Mouse (Mus musculus) left cerebral cortex, adult 11 months (tissue): ENCODE results near the gene Tmem131.

Source experiments
- DNase-seq: peaks from one replicate; pipeline ENCODE4 v3.0.0; 2022; ENCODE audit warnings: low spot score

The Tmem131 gene

DNA sequence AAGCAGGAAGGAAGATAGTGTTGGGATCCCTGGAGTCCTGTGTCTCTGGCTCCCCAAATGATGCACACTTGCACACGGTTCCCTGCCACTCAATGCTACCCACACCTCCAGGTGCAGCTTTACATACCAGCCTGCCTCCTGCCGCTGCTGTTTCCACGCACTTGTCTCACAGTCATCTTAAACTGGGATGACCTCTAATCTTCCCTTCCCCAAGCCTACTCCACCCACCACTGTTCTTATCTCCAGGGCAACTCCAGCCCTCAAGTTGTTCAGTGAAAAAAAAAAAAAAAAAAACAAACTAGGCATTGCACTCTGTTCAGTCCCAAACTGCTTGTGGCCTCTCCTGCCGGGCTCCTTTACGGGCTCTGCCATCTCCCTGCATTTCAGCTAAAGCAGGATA is at the start of gene Tmem131:
Gene Tmem131 (minus strand): TSS at position 14 of the 400 bp plus-strand sequence.
- no peak for DNase-seq

DNA sequence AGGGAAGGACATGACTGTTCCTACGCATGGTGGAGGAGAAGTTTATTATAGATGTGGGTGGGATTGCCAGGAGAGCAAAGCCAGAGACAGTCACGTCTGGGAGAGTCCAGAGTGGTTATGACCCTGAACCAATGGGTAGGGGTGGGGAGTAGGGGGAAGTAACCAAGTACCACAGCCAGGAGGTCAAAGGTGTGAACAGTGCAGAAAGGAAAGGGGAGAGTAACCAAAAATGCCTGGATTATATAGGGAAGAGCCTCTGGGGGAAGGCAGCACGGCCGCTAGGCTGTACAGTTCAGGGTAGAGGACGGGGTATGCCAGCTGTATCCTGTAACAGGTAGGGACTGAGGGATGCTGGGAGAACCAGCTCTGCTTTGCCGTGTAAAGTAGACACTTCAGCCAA is 45.1 kb upstream of the Tmem131 start:
- DNase-seq = no peak

DNA sequence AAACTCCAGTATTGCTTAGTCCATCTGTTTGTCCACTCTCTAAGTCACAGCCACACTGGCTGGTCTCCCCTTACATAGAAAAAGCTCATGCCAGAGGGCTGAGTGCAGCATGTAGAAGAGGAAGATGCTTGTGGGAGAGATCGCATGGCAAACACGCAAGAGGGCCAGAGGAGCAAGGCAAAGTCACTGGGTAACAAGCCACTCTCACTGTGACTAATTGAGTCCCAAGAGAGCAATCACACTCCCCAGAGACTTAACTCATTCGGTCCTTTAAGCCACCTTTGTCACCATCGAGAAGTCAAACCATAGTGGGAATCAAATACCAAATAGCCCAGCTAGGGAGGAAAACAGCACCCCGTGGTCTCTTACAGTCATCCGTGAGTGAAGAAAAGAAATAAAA is 44.7 kb upstream of the Tmem131 start:
- no peak for DNase-seq

DNA sequence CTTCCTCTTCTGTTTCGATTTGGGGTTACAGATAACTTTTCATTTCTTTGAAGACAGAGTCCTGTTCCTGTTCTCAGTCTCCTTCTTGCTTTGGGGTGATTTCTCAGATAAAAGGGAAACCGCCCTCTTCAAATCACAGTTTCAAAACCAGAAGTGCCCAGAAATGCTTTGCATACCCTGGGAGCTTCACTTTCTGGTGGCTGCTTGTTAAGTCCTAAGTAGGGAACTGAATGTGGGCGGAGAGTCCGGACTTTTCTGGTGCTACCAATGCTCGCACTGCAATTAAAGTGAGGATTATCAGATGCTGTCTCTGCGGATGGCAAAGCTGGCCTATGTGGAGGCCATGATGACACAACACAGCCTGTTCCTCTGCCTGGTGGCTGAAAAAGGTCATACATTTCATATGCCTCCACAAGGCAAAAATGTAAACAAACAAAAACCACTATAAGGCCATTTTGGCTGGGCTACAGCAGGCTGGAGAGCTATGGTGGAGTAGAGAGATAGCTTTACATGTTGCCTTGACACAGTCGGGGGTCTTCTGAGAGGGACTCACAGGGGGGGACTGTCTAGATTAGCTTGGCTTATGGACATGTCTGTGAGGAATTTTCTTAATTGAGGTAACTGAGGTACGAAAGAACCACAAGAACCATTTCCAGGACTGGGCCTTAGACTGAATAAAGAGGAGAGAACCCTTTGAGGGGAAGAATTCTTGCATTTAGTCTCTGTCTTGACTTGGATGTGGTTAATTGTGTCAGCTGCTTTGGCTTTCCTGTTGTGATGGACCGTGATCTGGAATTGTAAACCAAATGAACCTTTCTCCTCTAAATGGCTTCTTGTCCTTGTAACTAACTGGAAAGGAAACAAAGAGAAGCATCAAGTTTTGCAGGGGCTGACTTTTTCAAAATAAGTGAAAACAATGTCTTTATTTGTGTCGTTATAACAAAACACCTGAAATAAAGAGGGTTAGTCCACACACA is 44.0 kb upstream of the Tmem131 start:
- DNase-seq = no peak

DNA sequence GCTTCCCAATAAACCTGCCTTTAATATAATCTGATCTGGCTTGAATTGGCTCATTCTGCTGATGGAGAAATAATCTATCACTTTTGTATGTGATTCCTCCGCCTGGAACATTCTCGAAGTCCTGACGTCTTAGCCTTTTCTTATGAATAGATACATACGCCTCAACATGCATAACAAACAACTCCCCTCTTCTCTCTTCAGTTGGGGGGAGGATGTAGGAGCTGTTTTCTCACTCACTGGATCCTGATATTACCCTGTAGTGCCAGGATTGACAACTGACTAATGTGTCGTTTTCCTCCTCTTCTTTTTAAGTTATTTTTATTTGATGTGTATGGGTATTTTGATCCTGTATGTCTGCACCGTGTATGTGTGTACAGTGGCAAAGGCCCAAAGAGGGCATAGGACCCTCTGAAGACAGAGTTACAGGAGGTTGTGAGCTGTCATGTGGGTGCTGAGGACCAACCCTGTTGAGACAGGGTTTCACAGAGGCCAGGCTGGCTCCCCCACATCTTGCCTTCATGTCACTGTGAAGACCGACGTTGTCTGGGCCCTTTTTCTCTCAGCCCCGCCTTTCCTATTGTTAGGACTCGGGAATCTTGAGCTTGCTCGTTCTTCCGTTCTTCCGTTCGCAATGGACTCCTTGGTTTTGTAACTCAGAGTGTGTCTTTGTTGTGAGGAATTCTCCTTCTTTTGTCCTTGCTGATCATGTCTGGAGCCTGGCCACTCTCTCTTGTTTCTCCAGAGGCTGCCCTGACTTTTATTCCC is 43.1 kb upstream of the Tmem131 start:
- DNase-seq = no peak

DNA sequence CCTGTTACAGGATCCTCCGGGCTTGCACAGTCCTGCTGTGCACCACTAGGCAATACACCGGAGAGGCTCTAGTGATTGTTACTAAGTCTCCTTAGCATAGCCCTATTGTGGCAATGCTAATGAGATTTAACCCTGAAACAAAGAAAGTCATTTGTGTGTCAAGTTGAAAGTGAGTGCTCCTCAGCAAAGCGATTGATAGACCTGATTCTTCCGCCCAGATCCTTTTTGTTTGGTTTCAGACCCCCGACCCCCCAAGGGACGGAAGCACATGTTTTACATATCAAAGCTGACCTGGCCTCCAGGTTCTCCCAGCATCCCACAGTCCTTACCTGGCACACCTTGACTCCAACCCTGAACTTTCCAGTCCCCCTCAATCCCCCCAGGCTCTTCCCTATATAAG is 42.4 kb upstream of the Tmem131 start:
- DNase-seq = no peak

DNA sequence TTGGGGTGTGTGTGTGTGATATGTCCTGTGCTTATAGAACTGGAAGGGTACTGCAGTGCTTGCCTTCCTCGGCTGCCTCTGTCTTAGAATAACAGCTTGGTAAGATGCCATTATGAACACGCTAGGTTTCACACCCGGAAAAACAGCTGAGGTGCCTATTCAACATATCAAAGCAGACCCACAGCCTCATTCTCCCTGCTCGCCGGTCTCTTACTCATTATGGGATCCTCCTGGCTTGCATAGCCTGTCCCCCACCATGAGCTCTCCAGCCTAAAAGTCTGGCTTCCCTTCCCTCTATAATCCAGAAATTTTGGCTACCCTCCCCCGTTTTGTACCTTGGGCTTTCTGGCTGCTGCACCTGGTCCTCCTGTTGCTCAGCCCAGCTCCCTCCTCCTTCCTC is 40.9 kb upstream of the Tmem131 start:
- no peak for DNase-seq

DNA sequence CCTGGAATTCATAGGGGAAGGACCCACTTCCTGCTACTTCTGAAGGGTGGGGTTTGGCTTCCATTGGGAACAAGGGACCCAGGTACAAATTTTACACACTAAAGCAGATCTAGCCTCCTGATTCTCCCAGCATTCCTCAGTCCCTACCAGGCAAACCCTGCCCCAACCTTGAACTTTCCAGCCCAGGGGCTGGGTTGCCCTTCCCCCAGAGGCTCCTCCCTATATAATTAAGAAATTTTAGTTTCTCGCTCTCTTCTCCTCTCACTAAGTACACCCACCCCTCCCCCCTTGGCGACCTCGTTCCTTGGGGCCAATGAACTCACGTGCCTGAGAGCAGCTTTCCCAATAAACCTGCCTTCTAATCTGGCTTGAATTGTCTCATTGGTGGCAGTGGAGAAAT is 40.3 kb upstream of the Tmem131 start:
- DNase-seq = no peak

DNA sequence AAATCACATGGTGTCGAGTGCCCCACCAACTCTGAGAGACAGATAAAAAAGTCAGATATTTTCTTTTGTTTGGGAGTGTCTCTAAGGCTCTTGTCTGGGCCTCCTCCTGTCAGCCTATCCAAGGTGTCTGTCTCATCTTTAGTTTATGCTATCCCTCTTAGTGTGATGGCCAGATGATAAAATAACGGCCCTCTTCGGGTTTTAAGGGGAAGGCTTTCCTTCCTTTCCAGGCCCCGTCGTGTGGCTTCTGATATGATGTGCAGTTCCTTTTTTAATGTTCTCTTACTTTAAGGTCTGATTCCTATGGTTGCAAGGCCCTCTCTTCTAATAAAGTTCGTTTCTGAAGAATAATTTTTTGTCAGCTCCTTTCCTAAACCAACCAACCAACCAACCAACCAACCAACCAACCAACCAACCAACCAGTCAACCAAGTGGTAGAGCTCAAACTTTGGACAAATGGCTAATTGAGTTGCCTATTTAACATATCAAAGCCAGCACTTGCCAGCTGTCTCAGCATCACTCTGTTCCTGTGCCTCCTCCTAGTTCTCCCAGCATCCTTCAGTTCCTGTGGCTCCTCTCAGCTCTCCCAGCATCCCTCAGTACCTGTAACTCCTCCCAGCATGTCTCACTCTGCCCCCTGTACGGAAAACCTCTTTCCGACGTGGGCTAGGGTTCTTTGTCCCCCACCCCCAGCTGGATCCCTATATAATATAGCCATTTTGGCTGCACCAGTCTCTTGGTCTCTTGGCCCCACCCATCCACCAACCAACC is 38.9 kb upstream of the Tmem131 start:
- DNase-seq = no peak

DNA sequence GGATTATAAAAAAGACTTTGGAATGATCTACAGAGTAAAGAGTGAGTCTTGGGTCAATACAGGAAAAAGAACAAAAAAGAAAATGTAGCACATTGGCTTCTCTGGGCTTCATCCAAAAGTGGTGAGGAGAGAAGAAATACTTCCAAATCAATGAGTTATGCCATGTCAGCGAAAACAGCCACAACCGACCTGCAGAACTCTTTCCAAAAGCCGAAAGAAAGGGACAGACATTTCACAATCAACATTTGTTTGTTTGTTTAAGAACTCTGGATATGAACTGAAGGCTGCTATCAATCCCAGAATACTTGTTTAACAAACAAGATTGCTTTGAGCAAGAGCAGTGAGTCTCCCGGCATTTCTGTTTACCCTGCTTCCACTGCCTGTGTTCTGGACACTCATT is 33.3 kb upstream of the Tmem131 start:
- DNase-seq = no peak

DNA sequence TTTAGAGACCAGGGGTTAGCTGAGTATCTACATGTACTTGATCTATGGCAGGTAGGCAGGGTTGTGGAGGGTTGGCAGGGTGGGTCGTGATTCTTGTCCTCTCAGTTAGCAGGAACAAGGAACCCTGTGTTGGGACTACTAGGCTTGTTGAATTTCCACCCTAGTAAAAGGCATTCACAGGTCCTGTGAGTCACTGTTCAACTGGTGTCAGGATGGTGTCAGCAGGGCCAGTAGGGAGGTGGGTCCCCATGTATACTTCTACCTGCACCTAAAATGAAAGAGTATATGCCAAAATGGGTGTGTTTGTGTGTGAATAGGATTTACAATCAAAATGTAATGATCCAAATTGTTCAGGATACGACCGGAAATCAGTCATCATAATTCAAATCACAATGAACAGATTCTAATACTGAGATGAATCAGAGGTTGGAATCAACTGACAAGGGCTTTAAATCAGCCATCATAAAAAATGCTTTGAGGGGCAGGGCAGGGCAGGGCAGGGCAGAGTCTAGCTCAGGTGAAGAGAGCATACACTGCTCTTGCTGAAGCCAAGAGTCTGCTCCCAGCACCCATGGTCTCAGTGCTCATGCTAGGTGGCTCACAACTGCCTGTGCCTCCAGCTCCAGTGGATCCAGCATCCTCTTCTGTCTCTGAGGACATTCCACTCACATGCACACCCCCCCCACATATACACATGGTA is 27.6 kb upstream of the Tmem131 start:
- no peak for DNase-seq

DNA sequence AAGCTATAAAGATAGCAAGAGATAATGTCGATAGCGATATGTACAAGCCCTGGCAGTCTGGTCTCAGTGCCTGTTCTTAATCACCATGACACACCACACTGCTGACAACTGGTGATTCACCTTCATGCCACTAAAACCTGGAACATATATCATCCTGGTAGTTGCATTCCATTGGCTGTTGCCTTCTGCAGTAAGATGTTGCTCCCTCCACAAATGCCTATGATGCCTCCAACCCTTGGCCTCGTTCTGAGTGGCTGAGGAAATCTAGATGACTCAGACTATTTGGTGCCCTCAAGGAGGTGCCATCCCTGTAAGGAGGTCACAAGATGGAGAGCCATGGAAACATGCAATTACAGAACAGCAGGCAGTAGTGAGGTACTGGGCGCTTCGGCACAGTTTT is 22.4 kb upstream of the Tmem131 start:
- DNase-seq = no peak

DNA sequence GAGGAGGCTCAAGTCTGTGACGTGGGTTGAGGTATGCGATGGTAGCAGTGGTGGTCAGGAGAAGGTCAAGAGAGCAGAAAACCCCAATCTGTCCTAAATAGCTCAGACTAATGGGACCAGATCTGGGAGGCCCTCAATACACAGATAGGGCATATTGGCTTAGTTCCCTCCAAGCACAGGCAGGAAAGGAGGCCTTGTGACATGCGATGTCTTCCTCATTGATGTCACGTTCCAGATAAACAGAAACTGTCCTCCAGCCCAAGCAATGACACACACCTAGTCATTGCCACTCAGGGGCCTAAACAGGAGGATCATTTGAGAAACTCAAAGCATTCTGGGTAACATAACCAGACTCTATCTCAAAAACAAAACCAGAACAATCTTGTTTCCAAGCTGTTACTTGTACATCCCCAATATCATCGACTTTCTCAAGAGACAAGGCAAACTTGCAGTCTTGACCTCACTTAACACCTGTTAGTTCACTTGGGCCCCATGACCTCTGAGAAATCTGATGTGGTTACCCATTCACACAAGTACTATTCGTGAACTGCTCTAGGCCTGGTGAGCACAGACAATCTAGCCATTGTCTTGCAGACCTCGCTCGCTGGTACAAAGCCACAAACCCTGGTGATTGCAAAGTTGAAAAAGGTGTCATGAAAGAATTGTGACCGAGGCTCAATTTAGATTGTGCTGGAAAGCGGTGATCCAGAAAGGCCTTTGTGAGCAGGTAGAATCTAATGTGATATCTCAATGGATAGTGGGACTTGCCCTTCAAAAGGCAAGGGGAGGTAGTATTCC is 19.1 kb upstream of the Tmem131 start:
- no peak for DNase-seq

DNA sequence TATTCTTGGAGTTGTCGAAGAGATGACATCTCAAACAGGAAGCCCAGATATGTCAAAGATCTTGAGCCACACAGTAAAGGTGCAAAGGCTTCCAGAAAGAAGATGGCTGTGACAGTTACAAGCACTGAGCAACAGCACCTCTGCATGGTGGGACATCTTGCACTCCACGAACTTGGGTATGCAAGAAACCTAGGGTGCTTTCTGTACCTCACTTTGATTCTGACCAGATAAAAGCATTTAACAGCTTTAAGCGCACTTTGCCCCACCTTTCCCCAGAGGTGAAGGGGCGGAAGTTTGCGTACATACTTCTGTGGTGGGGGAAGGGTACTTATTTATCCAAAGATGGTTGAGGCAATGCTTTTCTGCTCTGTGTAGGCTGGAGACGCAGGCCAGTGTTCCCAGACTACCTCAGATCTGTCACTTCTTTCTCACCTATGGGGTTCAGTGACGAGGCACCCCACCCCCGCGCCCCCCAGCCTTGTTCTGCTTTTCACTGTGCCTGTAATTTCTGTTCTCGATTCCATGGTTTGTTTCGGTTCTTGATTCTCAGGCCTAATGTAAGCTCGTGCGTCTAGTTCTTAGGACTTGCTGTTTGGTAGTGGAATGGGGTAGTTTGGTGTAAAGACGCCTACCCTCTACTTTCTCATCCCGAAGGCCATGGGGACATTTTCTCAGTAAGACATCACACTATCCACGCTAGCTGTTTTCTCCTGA is 17.2 kb upstream of the Tmem131 start:
- DNase-seq = no peak

DNA sequence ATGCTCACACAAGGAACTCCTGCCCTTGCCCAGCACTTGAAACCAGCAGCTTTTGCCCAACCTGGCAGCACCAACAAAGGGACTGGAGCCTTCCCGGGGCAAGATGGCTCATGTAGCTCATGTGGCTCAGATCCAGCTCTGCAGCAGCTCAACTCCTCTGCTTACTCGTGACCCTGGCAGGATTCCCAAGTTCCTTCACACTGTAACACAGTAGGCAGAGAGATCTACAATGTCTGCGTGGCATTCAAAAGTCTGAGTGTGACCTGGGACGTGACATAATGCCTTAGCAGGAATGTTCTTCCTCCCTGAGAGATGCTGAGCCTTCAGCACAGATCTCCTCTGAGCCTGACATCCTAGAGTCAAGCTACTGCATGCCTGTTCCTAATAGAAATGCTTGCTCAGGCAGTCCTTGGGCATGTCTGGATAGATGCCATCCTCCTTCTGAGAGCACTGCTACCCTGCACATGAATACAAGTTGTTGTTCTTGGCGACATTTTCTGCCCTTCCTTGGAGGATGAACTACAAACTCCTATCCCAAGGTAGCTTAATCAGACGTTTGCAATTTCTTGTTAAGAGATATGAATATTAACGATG is 6.2 kb upstream of the Tmem131 start:
- no peak for DNase-seq

DNA sequence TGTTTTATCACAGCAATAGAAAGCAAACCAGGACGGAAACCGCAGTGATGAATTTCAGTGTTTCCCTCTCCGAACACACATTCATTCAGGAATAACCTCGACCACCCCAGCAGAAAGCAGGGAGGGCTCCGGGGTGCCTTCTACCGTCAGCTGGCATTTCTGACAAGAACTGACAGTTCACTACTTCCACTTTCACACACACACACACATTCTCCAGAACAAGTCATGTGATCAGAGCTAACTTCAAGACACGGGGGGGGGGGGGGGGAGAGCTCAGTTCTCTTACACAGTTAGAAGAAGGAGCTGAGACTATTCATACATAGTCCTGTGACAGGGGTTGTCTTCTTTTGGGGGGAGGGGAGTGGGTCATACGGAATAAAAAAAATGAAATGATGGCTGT is 4.0 kb upstream of the Tmem131 start:
- DNase-seq = no peak

DNA sequence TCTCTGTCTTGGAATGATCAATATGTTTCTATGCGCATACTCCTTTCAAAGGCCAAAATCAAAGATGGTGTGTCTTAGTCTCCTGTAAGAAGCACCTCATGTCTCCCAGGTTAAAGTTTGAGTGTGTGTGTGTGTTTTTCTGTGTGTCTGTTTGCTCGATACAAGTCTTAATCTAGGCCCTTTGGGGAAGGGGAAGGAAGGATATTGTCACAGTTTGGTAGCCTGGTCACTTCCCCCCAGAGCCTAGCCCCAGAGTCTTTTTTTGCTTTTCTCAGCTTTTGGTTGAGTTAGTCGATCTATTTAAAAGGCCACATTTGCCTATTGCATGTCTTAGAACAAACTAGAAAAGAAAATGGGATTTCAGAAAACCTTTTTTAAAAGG is 3.1 kb downstream of the Tmem131 start:
- DNase-seq = no peak

DNA sequence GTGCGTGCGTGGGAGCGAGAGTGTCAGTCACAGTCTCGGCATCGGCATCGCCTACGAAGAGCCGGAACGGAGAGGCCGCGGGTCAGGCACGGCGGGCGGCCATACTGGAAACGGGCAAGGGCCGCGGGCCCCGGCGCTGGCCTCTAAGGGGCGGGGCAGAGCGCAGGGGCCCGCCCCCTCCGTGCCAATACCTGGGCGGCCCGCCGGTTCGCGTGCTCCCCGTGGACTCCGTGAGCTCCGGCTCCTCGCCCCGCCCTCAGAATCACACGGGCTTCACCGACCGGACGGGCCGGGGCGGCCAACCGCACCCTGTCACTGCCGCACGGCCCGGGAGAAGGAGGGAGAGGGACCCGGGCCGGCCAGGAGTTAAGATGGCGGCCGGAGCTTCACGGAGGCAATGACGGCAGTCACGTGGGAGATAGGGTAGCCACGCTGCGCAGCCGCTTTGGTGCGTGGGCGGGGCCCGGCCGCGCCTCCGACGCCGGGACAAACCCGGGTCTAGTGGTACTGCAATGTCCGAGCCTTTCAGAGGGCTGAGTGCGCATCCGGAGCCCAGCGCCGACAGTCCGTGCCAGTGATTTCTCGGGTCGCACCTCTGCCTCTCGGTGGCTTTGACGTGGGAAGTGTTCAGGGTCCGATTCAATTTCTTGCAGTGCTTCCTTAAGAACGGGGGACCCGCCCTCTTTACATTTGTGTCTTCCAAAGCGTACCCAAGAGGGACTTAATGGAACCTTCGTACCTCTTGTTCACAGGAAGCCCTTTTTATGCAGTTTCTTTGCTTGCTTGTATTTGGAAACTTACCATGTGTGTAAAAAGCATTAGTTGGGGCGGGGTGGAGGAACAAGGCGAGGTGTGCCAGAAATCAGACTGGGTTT is 3.7 kb downstream of the Tmem131 start:
- DNase-seq = peak; percentile 85

DNA sequence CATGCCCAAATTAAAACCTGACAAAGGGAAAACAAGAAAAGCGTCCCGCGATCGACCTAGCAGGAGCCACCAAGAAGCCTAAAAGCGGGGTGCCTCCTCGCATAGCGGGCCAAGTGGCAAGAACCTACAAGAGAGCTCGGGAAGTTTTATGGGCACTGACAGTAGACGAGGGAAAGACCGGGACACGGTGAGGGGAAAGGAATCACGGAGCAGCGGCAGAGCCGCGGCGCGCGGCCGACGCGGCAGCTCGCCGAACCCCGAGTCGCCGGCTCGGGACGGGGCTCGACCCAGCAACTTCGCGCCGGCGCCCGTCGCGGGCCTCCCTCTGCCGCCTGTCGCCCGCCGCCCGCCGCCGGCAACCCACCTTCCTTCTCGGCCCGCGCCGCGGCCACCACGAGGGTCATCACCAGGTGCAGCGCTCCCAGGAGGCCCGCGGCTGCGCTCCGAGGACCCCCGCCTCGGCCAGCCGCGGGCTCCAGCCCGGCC is 4.6 kb downstream of the Tmem131 start:
- DNase-seq = no peak
